Mouse (Mus musculus) adrenal gland, adult 8-10 months (tissue): ENCODE results near the gene Nomo1. TPM values are rescaled to one million over a fixed set of nuclear protein-coding genes. Genes with fewer than 3 reads are reported as not detected.

Experiments
- DNase-seq: peaks from one replicate; pipeline ENCODE4 v3.0.0; 2022
- total RNA-seq, 4 experiments: library from RNA; stranded (reverse); gene quantifications; 2 replicates each; pipeline ENCODE4 v1.2.4; 2022

The Nomo1 gene
- total RNA-seq, 4 experiments from 2014 or later: 60.6 to 73.0 (median 69.1) TPM

- DNase-seq: no peak
Observed at GRCm38 (mm10) chr7:46103771-46104170, 70.3 kb downstream of the Nomo1 start.

- no peak for DNase-seq
Observed at GRCm38 (mm10) chr7:46104256-46104915, 70.9 kb downstream of the Nomo1 start.

GRCm38 (mm10) chr7:46105484-46105883 is 72.0 kb downstream of the Nomo1 start:
- no peak for DNase-seq

GRCm38 (mm10) chr7:46110079-46110478 is 76.6 kb downstream of the Nomo1 start:
- no peak for DNase-seq

- DNase-seq: peak; percentile 33
Observed at GRCm38 (mm10) chr7:46111212-46111817, 77.8 kb downstream of the Nomo1 start.

- no peak for DNase-seq
Observed at GRCm38 (mm10) chr7:46111938-46112337, 78.4 kb downstream of the Nomo1 start.

GRCm38 (mm10) chr7:46113435-46113834 is 79.9 kb downstream of the Nomo1 start:
- DNase-seq: no peak

GRCm38 (mm10) chr7:46116118-46116581 is 82.7 kb downstream of the Nomo1 start:
- no peak for DNase-seq

- no peak for DNase-seq
Observed at GRCm38 (mm10) chr7:46117035-46117434, 83.5 kb downstream of the Nomo1 start.

- DNase-seq: no peak
Observed at GRCm38 (mm10) chr7:46122964-46123363, 89.5 kb downstream of the Nomo1 start.

GRCm38 (mm10) chr7:46124460-46124859 is 91.0 kb downstream of the Nomo1 start:
- no peak for DNase-seq

GRCm38 (mm10) chr7:46125340-46125739 is 91.8 kb downstream of the Nomo1 start:
- DNase-seq: no peak

- DNase-seq: no peak
Observed at GRCm38 (mm10) chr7:46128196-46128595, 94.7 kb downstream of the Nomo1 start.

- DNase-seq: no peak
Observed at GRCm38 (mm10) chr7:46129463-46130179, 96.1 kb downstream of the Nomo1 start.

- no peak for DNase-seq
Observed at GRCm38 (mm10) chr7:46130723-46131122, 97.2 kb downstream of the Nomo1 start.

GRCm38 (mm10) chr7:46131266-46131665 is 97.8 kb downstream of the Nomo1 start:
- DNase-seq: no peak

GRCm38 (mm10) chr7:46131806-46132205 is 98.3 kb downstream of the Nomo1 start:
- no peak for DNase-seq

- DNase-seq: no peak
Observed at GRCm38 (mm10) chr7:46132229-46132628, 98.7 kb downstream of the Nomo1 start.

Other genes with a start within 250 kb of the Nomo1 start
- 10 to 100 TPM in 3 of 4 experiments, 1 to 10 TPM in 1; 8.9 to 24.9 (median 15.5) TPM for gene Lmtk3, start 250.0 kb upstream of the Nomo1 start, total RNA-seq
- gene Sult2b1, start 249.0 kb upstream of the Nomo1 start, total RNA-seq: 1 to 10 TPM in 2 of 4 experiments, under 1 TPM in 2; 0.52 to 4.5 (median 1.8) TPM
- 100 to 1,000 TPM; 112 to 140 (median 122) TPM for gene Cyth2, start 219.1 kb upstream of the Nomo1 start, total RNA-seq
- under 1 TPM; 0.17 to 0.65 (median 0.36) TPM for gene Kcnj14, start 208.9 kb upstream of the Nomo1 start, total RNA-seq
- gene Grwd1, start 202.8 kb upstream of the Nomo1 start, total RNA-seq: 10 to 100 TPM; 24.8 to 31.5 (median 30.0) TPM
- 100 to 1,000 TPM; 127 to 158 (median 151) TPM for gene Kdelr1, start 160.9 kb upstream of the Nomo1 start, total RNA-seq
- 1 to 10 TPM in 3 of 4 experiments, under 1 TPM in 1; 0.78 to 1.4 (median 1.2) TPM for gene Grin2d, start 155.3 kb upstream of the Nomo1 start, total RNA-seq
- gene Syngr4, start 137.0 kb upstream of the Nomo1 start, total RNA-seq: under 1 TPM in 1 of 4 experiments, not detected in 3; 0.78 TPM
- 10 to 100 TPM; 36.3 to 60.3 (median 52.9) TPM for gene Tmem143, start 136.8 kb upstream of the Nomo1 start, total RNA-seq
- 100 to 1,000 TPM; 302 to 612 (median 463) TPM for gene Emp3, start 112.3 kb upstream of the Nomo1 start, total RNA-seq
- 10 to 100 TPM; 17.8 to 92.8 (median 47.9) TPM for gene Ccdc114, start 109.6 kb upstream of the Nomo1 start, total RNA-seq
- under 1 TPM; 0.08 to 0.31 (median 0.15) TPM for gene Abcc6, start 3.4 kb upstream of the Nomo1 start, total RNA-seq
- gene Kcnj11, start 67.1 kb downstream of the Nomo1 start, total RNA-seq: 1 to 10 TPM; 1.1 to 2.7 (median 1.3) TPM
- gene Abcc8, start 146.3 kb downstream of the Nomo1 start, total RNA-seq: 1 to 10 TPM in 3 of 4 experiments, under 1 TPM in 1; 0.92 to 2.9 (median 1.7) TPM
- 1 to 10 TPM; 2.5 to 5.2 (median 3.4) TPM for gene Ush1c, start 204.8 kb downstream of the Nomo1 start, total RNA-seq
- under 1 TPM in 2 of 4 experiments, not detected in 2; 0.59 to 0.87 TPM for gene Otog, start 207.3 kb downstream of the Nomo1 start, total RNA-seq